Mouse (Mus musculus) MEL (cell line): ENCODE measurements around the gene Lipt2. TPM values are rescaled to one million over a fixed set of nuclear protein-coding genes. Genes with fewer than 3 reads are reported as not detected.

Experiments used
- DNase-seq: peaks from one replicate; pipeline ENCODE4 v3.0.0; 2011; ENCODE audit warnings: low read depth, low spot score
- H3K27ac ChIP-seq: 2 replicates; pipeline ENCODE4 v1.5.1; 2012; ENCODE audit warnings: low read depth, mild to moderate bottlenecking, control low read depth, low read length, moderate library complexity; ENCODE audit not compliant: control insufficient read depth
- H3K27me3 ChIP-seq, 2 experiments: fragments of 150-350 bp in 1 of 2; sonication (generic) in 1 of 2; 2 replicates each; pipeline ENCODE4 v1.6.1; 2012; ENCODE audit warnings: low read length in 2 of 2, mild to moderate bottlenecking in 2 of 2, improper control_type of control experiment in 1 of 2, moderate library complexity in 1 of 2; ENCODE audit not compliant: insufficient read depth in 2 of 2, control insufficient read depth in 1 of 2
- H3K36me3 ChIP-seq, 2 experiments: 2 replicates each; pipeline ENCODE4 v1.6.1; 2012 to 2014; ENCODE audit warnings: low read length in 2 of 2, improper control_type of control experiment in 1 of 2, inconsistent platforms in 1 of 2, mild to moderate bottlenecking in 1 of 2; ENCODE audit not compliant: insufficient read depth in 2 of 2, control insufficient read depth in 1 of 2
- H3K4me1 ChIP-seq, 2 experiments: fragments of 150-350 bp in 1 of 2; sonication (generic) in 1 of 2; 2 replicates each; pipeline ENCODE4 v1.6.1; 2012; ENCODE audit warnings: low read length in 2 of 2, improper control_type of control experiment in 1 of 2, mild to moderate bottlenecking in 1 of 2; ENCODE audit not compliant: insufficient read depth in 2 of 2, control insufficient read depth in 1 of 2
- H3K4me3 ChIP-seq, 2 experiments: fragments of 150-350 bp in 1 of 2; sonication (generic) in 1 of 2; 2 replicates each; pipeline ENCODE4 v1.5.1; 2012; ENCODE audit warnings: low read depth in 2 of 2, low read length in 2 of 2, mild to moderate bottlenecking in 2 of 2, moderate library complexity in 2 of 2, control low read depth in 1 of 2, improper control_type of control experiment in 1 of 2; ENCODE audit not compliant: control insufficient read depth in 1 of 2, insufficient read depth in 1 of 2
- H3K79me2 ChIP-seq: 2 replicates; pipeline ENCODE4 v1.6.1; 2012; ENCODE audit warnings: mild to moderate bottlenecking, low read length, moderate library complexity; ENCODE audit not compliant: control insufficient read depth, poor library complexity, insufficient read depth
- H3K9ac ChIP-seq: 2 replicates; pipeline ENCODE4 v1.6.1; 2012; ENCODE audit warnings: low read depth, mild to moderate bottlenecking, control low read depth, low read length, moderate library complexity; ENCODE audit not compliant: control insufficient read depth, poor library complexity, severe bottlenecking
- H3K9me3 ChIP-seq: fragments of 150-350 bp; sonication (generic); replicated peaks from 2 replicates; pipeline ENCODE4 v1.6.1; 2012; ENCODE audit warnings: mild to moderate bottlenecking, low read length, improper control_type of control experiment, moderate library complexity; ENCODE audit not compliant: insufficient read depth
- ELF1 ChIP-seq: IDR thresholded peaks from 2 replicates; pipeline ENCODE4 v1.6.1; 2014; ENCODE audit warnings: low read depth, mild to moderate bottlenecking, inconsistent platforms, low read length, improper control_type of control experiment, moderate library complexity
- EP300 ChIP-seq, 2 experiments: IDR thresholded peaks; 2 replicates each; pipeline ENCODE4 v1.6.1; 2011; ENCODE audit warnings: improper control_type of control experiment in 2 of 2, low read length in 2 of 2, low read depth in 1 of 2, mild to moderate bottlenecking in 1 of 2
- ETS1 ChIP-seq: IDR thresholded peaks from 2 replicates; pipeline ENCODE4 v1.6.1; 2012; ENCODE audit warnings: low read depth, mild to moderate bottlenecking, inconsistent platforms, low read length, improper control_type of control experiment, moderate library complexity
- HCFC1 ChIP-seq: IDR thresholded peaks from 2 replicates; pipeline ENCODE4 v1.6.1; 2012; ENCODE audit warnings: low read depth, mild to moderate bottlenecking, inconsistent platforms, low read length, improper control_type of control experiment, moderate library complexity
- JUND ChIP-seq: IDR thresholded peaks from 2 replicates; pipeline ENCODE4 v1.6.1; 2011; ENCODE audit warnings: low read depth, mild to moderate bottlenecking, improper control_type of control experiment, low read length
- MAFK ChIP-seq: IDR thresholded peaks from 2 replicates; pipeline ENCODE4 v1.6.1; 2011; ENCODE audit warnings: low read depth, mild to moderate bottlenecking, low read length, improper control_type of control experiment, borderline replicate concordance
- MXI1 ChIP-seq: IDR thresholded peaks from 2 replicates; pipeline ENCODE4 v1.6.1; 2011; ENCODE audit warnings: mild to moderate bottlenecking, low read depth, low read length, improper control_type of control experiment
- NELFE ChIP-seq: IDR thresholded peaks from 2 replicates; pipeline ENCODE4 v1.6.1; 2011; ENCODE audit warnings: low read depth, low read length, improper control_type of control experiment
- POLR2AphosphoS2 ChIP-seq: IDR thresholded peaks from 2 replicates; pipeline ENCODE4 v1.6.1; 2011; ENCODE audit warnings: low read length, improper control_type of control experiment
- RAD21 ChIP-seq: IDR thresholded peaks from 2 replicates; pipeline ENCODE4 v1.6.1; 2011; ENCODE audit warnings: mild to moderate bottlenecking, low read depth, low read length, improper control_type of control experiment
- RCOR1 ChIP-seq: IDR thresholded peaks from 2 replicates; pipeline ENCODE4 v1.6.1; 2012; ENCODE audit warnings: low read depth, mild to moderate bottlenecking, inconsistent platforms, low read length, improper control_type of control experiment
- SIN3A ChIP-seq: IDR thresholded peaks from 2 replicates; pipeline ENCODE4 v1.6.1; 2012; ENCODE audit warnings: low read length, improper control_type of control experiment, inconsistent platforms
- TAL1 ChIP-seq: IDR thresholded peaks from 2 replicates; pipeline ENCODE4 v1.6.1; 2012; ENCODE audit warnings: mild to moderate bottlenecking, inconsistent platforms, low read length, moderate library complexity, mixed read lengths
- TBP ChIP-seq: IDR thresholded peaks from 2 replicates; pipeline ENCODE4 v1.8.0; 2011; ENCODE audit warnings: low read depth, low read length, improper control_type of control experiment
- TCF12 ChIP-seq: IDR thresholded peaks from 2 replicates; pipeline ENCODE4 v1.6.1; 2014; ENCODE audit warnings: low read depth, mild to moderate bottlenecking, inconsistent platforms, low read length, improper control_type of control experiment, moderate library complexity
- USF1 ChIP-seq: IDR thresholded peaks from 2 replicates; pipeline ENCODE4 v1.6.1; 2014; ENCODE audit warnings: low read depth, mild to moderate bottlenecking, inconsistent platforms, low read length, improper control_type of control experiment, moderate library complexity
- USF2 ChIP-seq, 2 experiments: IDR thresholded peaks; 2 replicates each; pipeline ENCODE4 v1.6.1; 2011 to 2012; ENCODE audit warnings: improper control_type of control experiment in 2 of 2, low read length in 2 of 2, borderline replicate concordance in 1 of 2, inconsistent platforms in 1 of 2, low read depth in 1 of 2, mild to moderate bottlenecking in 1 of 2; ENCODE audit not compliant: insufficient read depth in 1 of 2
- polyA plus RNA-seq, 2 experiments: library from polyadenylated mRNA; stranded (reverse) in 1 of 2; unstranded in 1 of 2; fragments of >175 nt in 1 of 2; fragments of >200 nt in 1 of 2; gene quantifications; 2 replicates each; pipeline versions ENCODE4 v1.2.1 to v1.2.4; 2012; ENCODE audit warnings: low replicate concordance in 2 of 2, low read depth in 1 of 2; ENCODE audit not compliant: insufficient read length in 2 of 2, insufficient read depth in 1 of 2, missing spikeins in 1 of 2
- total RNA-seq: library from RNA; depleted of rRNA; stranded (reverse); fragments of 300-350 nt; gene quantifications from 2 replicates; pipeline ENCODE4 v1.2.3, GENCODE M21; 2012

The Lipt2 gene
- total and polyA plus RNA-seq, 3 experiments: 8.1 to 10.3 TPM; not detected in 1

GRCm38 (mm10) chr7:100178016-100178890, 19.2 kb downstream of the Lipt2 start:
- peak; percentile 84 for DNase-seq
- TF ChIP-seq HCFC1: no peak
- TF ChIP-seq TAL1: no peak
- 0 out of 2 replicates have a peak, but pooled peaks have one; percentile 10 for TF ChIP-seq RCOR1
- peak; percentile 28; the same call in 1 of the 2 replicates for TF ChIP-seq MXI1
- TF ChIP-seq NELFE: 0 out of 2 replicates have a peak, but pooled peaks have one; percentile 11
- TF ChIP-seq EP300 (IDR thresholded peaks at IDR 0.05; ENCODE audit: low read depth in 1 of 2, low read length in 2 of 2): peak in 1 of 2 experiments; percentile 30; a peak in 1 of 4 replicates
- TF ChIP-seq USF1: peak; percentile 20; the same call in 1 of the 2 replicates
- Histone ChIP-seq H3K9ac (peak overlapping the region; percentile 52), H3K4me3 (peak overlapping the region; percentile 54 to 73), H3K27me3 (no peaks in the 10 kb centered on the region), H3K27ac (peak overlapping the region; percentile 55), H3K4me1 (peaks cover 24 to 62% of the 10 kb centered on the region in 2 experiments), H3K9me3 (no peaks in the 10 kb centered on the region), H3K36me3 (peaks cover 0 to 52% of the 10 kb centered on the region in 2 experiments; a peak in 2 of 4 replicates), H3K79me2 (no peaks in the 10 kb centered on the region)

GRCm38 (mm10) chr7:100178891-100179233, 19.8 kb downstream of the Lipt2 start:
- no peaks in the 10 kb centered on the region for H3K79me2 ChIP-seq
- peak overlapping the region; percentile 54 to 73 for H3K4me3 ChIP-seq
- DNase-seq: no peak
- no peaks in the 10 kb centered on the region for H3K27me3 ChIP-seq
- TF ChIP-seq MAFK (no peak), TCF12 (no peak), MXI1 (no peak), USF1 (no peak), SIN3A (no peak; the same call in 1 of the 2 replicates), RAD21 (no peak), ETS1 (no peak), TBP (no peak), USF2 (IDR thresholded peaks at IDR 0.05; ENCODE audit: borderline replicate concordance in 1 of 2, insufficient read depth in 1 of 2, low read depth in 1 of 2, low read length in 2 of 2) (no peak), ELF1 (no peak), JUND (no peak), POLR2AphosphoS2 (no peak), NELFE (no peak)
- no peaks in the 10 kb centered on the region for H3K9me3 ChIP-seq
- peaks cover 24 to 63% of the 10 kb centered on the region in 2 experiments for H3K4me1 ChIP-seq
- H3K27ac ChIP-seq: peak overlapping the region; percentile 55
- H3K9ac ChIP-seq: peak overlapping the region; percentile 39
- peaks cover 0 to 52% of the 10 kb centered on the region in 2 experiments; a peak in 2 of 4 replicates for H3K36me3 ChIP-seq
